Mouse (Mus musculus): ENCODE results near the gene Dlgap1.

GRCm38 (mm10) chr17:70590506-70590905, 621.6 kb downstream of the Dlgap1 start:
- TF ChIP-seq CTCF (IDR thresholded peaks at IDR 0.05; ENCODE audit: low read depth), result no peak
- no peak for TF ChIP-seq EP300 (IDR thresholded peaks at IDR 0.05; ENCODE audit: low read depth)
